Mouse (Mus musculus) lung, postnatal 0 days (tissue): ENCODE data around the gene Emc10.

Source experiments
- CTCF ChIP-seq: IDR thresholded peaks from 2 replicates; pipeline ENCODE4 v1.5.1; 2016; ENCODE audit warnings: antibody characterized with exemption, mild to moderate bottlenecking
- EP300 ChIP-seq: IDR thresholded peaks from 2 replicates; pipeline ENCODE4 v1.6.1; 2016; ENCODE audit warnings: antibody characterized with exemption, mild to moderate bottlenecking, control low read depth

DNA sequence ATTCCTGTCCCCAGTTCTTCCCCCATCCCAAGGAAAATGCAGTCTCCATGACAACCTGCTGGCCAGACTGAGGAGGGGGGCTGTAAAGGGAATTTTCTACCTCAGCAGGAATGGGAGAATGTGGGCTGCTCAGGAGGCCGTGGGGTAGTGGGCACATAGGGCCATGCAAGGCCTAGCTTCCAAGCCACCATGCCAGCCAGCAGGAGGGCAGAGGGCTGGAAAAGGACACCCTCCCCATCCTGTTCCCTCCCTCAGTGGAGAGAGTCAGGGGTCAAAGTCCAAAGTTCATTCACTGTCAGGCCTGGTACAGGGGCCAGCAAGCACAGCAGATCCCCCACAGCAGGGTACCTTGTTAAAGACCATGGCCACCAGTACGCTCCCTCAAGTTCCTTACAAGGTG lies 31.2 kb downstream of the Emc10 start, which contains the start of gene Aspdh:
- TF ChIP-seq CTCF (no peak), EP300 (no peak)
